Mouse (Mus musculus): ENCODE measurements around the gene Svbp. TPM values are rescaled to one million over a fixed set of nuclear protein-coding genes. Genes with fewer than 3 reads are reported as not detected.

The Svbp gene
- polyA plus RNA-seq (2014; fragmentation: Nextera tagmentation; extraction: Ambion mirVana): 131 and 180 TPM in 2 replicates

DNA sequence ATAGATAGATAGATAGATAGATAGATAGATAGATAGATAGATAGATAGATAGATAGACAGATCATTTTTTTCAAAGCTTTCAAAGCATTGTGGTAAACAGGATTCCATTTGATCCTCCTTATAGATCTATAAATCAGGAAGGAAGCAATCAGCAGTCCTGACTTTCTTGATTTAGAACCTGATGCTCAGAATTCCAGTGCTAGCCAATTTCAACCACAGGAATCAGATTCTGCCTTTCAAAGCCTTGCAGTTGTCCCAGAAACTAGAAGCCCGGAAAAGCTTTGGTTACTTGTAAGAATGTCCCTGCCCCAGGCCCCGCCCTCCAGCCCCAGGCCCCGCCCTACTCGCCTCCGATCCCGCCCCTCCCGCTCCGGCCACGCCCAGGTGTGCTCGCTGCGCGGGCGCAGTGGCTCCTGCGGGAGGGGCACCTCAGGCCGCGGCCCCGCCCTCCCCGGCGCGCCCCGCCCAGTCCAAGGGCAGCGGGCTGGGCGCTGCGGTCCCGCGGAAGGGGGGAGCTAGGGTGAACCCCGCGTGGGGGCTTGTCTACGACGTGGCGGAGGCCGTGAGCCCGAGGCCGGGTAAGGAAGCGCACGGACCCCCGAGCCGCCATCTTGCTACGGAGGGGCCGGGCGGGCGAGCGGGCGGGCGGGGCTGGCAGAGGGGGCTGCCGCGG, at the start of gene Svbp:
Svbp (plus strand) TSS at position 398 of the 673 bp plus-strand sequence.
- Histone ChIP-seq H3K27ac (ENCODE audit: low read depth, low read length) (peak within 1 kb of the TSS; percentile 24; the same call in 1 of the 2 replicates), H3K9ac (ENCODE audit: low read depth, low read length) (peak within 1 kb of the TSS; percentile 85), H3K36me3 (ENCODE audit: control insufficient read depth, insufficient read depth, low read length) (peaks cover 9% of the 10 kb centered on the region; the same call in 1 of the 2 replicates), H3K4me1 (ENCODE audit: control insufficient read depth, insufficient read depth, low read length) (no peaks in the 10 kb centered on the region), H3K27me3 (ENCODE audit: control insufficient read depth, insufficient read depth, low read length) (no peaks in the 10 kb centered on the region), H3K4me3 (ENCODE audit: low read length) (peak within 1 kb of the TSS; percentile 87), H3K9me3 (ENCODE audit: control insufficient read depth, low read length) (no peaks in the 10 kb centered on the region), H3K4me2 (replicated peaks; ENCODE audit: low read depth, low read length) (peak within 1 kb of the TSS; percentile 72)
- peak; percentile 97 for ATAC-seq (ENCODE audit: low FRiP score, low TSS enrichment)
- under 1% methylated on average over 45 of the region's 47 CpGs for WGBS

DNA sequence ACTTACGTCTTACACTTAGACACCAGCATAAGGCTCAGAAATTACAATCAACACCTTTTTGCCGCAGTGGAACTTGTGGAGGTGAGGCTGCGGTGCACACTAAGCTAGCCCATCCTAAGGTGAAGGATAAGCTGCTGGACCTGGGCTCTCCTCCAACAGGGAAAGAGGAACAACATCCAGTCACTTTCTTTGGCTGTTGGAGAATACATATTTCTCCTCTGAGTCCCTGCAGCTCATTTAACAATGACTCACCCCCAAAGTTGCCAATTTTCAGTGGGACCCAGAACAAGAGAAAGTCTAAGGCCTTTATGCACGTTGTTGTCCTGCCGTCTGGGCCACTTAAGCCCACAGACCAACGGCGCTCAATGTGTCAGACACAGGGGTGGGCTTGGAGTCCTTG, 48.3 kb upstream of the Svbp start:
- Histone ChIP-seq H3K4me1 (ENCODE audit: control insufficient read depth, insufficient read depth, low read length) (no peaks in the 10 kb centered on the region), H3K27me3 (ENCODE audit: control insufficient read depth, insufficient read depth, low read length) (no peaks in the 10 kb centered on the region), H3K9me3 (ENCODE audit: control insufficient read depth, low read length) (no peaks in the 10 kb centered on the region), H3K9ac (ENCODE audit: low read depth, low read length) (no peak overlapping the region), H3K4me3 (ENCODE audit: low read length) (no peak overlapping the region), H3K27ac (ENCODE audit: low read depth, low read length) (no peak overlapping the region), H3K4me2 (replicated peaks; ENCODE audit: low read depth, low read length) (no peak overlapping the region), H3K36me3 (ENCODE audit: control insufficient read depth, insufficient read depth, low read length) (no peaks in the 10 kb centered on the region)
- ATAC-seq (ENCODE audit: low FRiP score, low TSS enrichment): no peak
- 90% methylated on average over 7 of the region's 7 CpGs for WGBS

DNA sequence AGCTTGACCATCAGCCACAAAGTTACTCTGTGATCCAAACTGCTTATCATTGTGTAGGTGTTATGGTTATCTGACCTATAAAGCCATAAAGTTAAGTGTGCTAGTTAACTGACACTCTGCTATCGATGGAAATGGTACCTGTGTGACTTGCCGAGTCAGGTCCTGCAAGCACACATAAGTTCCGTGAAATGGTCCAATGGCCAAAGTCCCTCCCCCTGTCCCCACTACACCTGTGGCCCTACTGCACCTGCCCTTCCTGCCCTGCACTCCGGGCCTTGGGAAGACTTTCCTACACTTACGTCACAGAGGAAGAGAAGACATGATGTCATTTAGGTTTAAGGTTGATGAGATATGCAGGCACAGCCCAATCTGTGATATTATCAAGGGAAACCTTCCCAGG, 47.8 kb upstream of the Svbp start:
- H3K4me1 ChIP-seq (ENCODE audit: control insufficient read depth, insufficient read depth, low read length): no peaks in the 10 kb centered on the region
- H3K4me2 ChIP-seq (replicated peaks; ENCODE audit: low read depth, low read length): no peak overlapping the region
- no peak overlapping the region for H3K4me3 ChIP-seq (ENCODE audit: low read length)
- no peaks in the 10 kb centered on the region for H3K9me3 ChIP-seq (ENCODE audit: control insufficient read depth, low read length)
- ATAC-seq (ENCODE audit: low FRiP score, low TSS enrichment): no peak
- H3K9ac ChIP-seq (ENCODE audit: low read depth, low read length): no peak overlapping the region
- H3K36me3 ChIP-seq (ENCODE audit: control insufficient read depth, insufficient read depth, low read length): no peaks in the 10 kb centered on the region
- H3K27ac ChIP-seq (ENCODE audit: low read depth, low read length): no peak overlapping the region
- 82% methylated on average over 5 of the region's 5 CpGs for WGBS
- H3K27me3 ChIP-seq (ENCODE audit: control insufficient read depth, insufficient read depth, low read length): no peaks in the 10 kb centered on the region

DNA sequence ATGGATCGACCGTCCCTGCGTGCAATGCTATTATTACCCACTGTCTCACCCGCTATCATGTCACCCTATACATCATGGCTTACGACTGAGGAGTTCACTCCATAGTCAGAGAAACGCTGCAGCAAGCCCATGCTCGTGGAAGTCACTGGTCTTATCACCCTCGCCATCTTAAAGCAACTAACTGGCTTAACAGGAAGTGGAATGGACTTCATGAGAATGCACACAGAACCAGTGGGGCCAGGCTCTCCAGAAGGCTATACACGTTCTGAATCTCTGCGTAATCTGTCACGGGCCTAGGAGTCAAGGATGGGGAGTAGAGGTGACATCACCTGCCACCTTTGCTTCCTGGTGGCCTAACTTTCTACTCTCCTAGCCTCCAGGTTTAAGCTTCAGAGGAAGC, 46.4 kb upstream of the Svbp start:
- Histone ChIP-seq H3K36me3 (ENCODE audit: control insufficient read depth, insufficient read depth, low read length) (no peaks in the 10 kb centered on the region), H3K27me3 (ENCODE audit: control insufficient read depth, insufficient read depth, low read length) (no peaks in the 10 kb centered on the region), H3K4me2 (replicated peaks; ENCODE audit: low read depth, low read length) (no peak overlapping the region), H3K9me3 (ENCODE audit: control insufficient read depth, low read length) (no peaks in the 10 kb centered on the region), H3K9ac (ENCODE audit: low read depth, low read length) (no peak overlapping the region), H3K27ac (ENCODE audit: low read depth, low read length) (no peak overlapping the region), H3K4me3 (ENCODE audit: low read length) (no peak overlapping the region), H3K4me1 (ENCODE audit: control insufficient read depth, insufficient read depth, low read length) (no peaks in the 10 kb centered on the region)
- no peak for ATAC-seq (ENCODE audit: low FRiP score, low TSS enrichment)
- 67% methylated on average over 11 of the region's 11 CpGs for WGBS

DNA sequence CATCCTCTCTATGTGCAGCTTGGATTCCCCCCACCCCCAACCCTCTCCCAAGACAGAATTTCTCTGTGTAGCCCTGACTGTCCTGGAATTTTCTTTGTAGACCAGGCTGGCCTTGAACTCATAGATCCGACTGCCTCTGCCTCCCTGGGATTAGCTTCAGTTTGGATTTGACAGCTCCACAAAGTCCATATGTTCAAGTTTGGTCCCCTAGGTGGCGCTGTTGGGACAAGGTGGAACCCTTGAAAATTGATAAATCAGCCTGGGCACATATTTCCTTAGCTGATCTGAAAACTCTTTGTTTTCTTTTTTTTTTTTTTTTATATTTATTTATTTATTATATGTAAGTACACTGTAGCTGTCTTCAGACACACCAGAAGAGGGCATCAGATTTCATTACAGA, 37.9 kb upstream of the Svbp start:
- ATAC-seq (ENCODE audit: low FRiP score, low TSS enrichment): no peak
- Histone ChIP-seq H3K27ac (ENCODE audit: low read depth, low read length) (no peak overlapping the region), H3K4me3 (ENCODE audit: low read length) (no peak overlapping the region), H3K4me2 (replicated peaks; ENCODE audit: low read depth, low read length) (no peak overlapping the region), H3K4me1 (ENCODE audit: control insufficient read depth, insufficient read depth, low read length) (no peaks in the 10 kb centered on the region), H3K9me3 (ENCODE audit: control insufficient read depth, low read length) (no peaks in the 10 kb centered on the region), H3K27me3 (ENCODE audit: control insufficient read depth, insufficient read depth, low read length) (no peaks in the 10 kb centered on the region), H3K9ac (ENCODE audit: low read depth, low read length) (no peak overlapping the region), H3K36me3 (ENCODE audit: control insufficient read depth, insufficient read depth, low read length) (no peaks in the 10 kb centered on the region)
- 28% methylated on average over 2 of the region's 2 CpGs for WGBS

DNA sequence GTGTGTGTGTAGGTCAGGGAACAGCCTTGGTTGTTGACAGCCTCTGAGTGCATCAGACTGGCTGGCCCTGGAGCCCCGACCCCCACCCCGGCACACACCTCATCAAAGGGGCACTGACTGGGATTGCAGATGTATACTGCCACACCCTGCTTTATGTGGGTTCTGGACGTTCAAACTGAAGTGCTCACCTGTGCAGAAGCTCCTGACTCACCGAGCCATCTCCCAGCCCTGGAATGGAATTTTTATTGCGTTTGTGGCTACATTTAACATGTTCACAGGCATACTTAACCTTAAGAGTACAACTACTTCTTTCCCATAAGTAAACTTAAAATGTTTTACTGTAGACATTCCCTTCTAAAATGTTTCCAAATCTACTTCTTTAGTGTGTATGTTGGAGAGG, 37.2 kb upstream of the Svbp start:
- ATAC-seq (ENCODE audit: low FRiP score, low TSS enrichment): no peak
- H3K36me3 ChIP-seq (ENCODE audit: control insufficient read depth, insufficient read depth, low read length): no peaks in the 10 kb centered on the region
- H3K27ac ChIP-seq (ENCODE audit: low read depth, low read length): no peak overlapping the region

DNA sequence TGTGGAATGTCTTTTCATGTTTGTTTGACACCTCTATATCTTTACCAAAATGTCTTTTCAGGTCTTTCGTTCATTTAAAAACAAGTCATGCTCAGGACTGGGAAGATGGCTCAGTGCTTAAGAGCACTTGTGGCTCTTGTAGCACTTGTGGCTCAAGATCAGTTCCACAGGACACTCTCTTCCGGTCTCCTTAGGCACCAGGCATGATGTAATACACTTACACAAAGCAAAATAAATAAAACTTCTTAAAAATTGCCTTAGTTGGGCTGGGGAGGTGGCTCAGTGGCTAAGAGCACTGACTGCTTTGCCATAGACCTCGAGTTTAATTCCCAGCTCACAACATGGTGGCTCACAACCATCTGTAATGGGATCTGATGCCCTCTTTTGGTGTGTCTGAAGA, 33.7 kb upstream of the Svbp start:
- Histone ChIP-seq H3K27me3 (ENCODE audit: control insufficient read depth, insufficient read depth, low read length) (no peaks in the 10 kb centered on the region), H3K9me3 (ENCODE audit: control insufficient read depth, low read length) (no peaks in the 10 kb centered on the region), H3K4me1 (ENCODE audit: control insufficient read depth, insufficient read depth, low read length) (no peaks in the 10 kb centered on the region), H3K4me2 (replicated peaks; ENCODE audit: low read depth, low read length) (no peak overlapping the region), H3K9ac (ENCODE audit: low read depth, low read length) (no peak overlapping the region), H3K36me3 (ENCODE audit: control insufficient read depth, insufficient read depth, low read length) (no peaks in the 10 kb centered on the region), H3K27ac (ENCODE audit: low read depth, low read length) (no peak overlapping the region), H3K4me3 (ENCODE audit: low read length) (no peak overlapping the region)
- WGBS: 75% methylated on average over 3 of the region's 3 CpGs
- no peak for ATAC-seq (ENCODE audit: low FRiP score, low TSS enrichment)

More for the DNA sequence above, 37.2 kb upstream of the Svbp start:
- WGBS: 83% methylated on average over 5 of the region's 5 CpGs
- Histone ChIP-seq H3K27me3 (ENCODE audit: control insufficient read depth, insufficient read depth, low read length) (no peaks in the 10 kb centered on the region), H3K4me2 (replicated peaks; ENCODE audit: low read depth, low read length) (no peak overlapping the region), H3K4me3 (ENCODE audit: low read length) (no peak overlapping the region), H3K9ac (ENCODE audit: low read depth, low read length) (no peak overlapping the region), H3K9me3 (ENCODE audit: control insufficient read depth, low read length) (no peaks in the 10 kb centered on the region), H3K4me1 (ENCODE audit: control insufficient read depth, insufficient read depth, low read length) (no peaks in the 10 kb centered on the region)

DNA sequence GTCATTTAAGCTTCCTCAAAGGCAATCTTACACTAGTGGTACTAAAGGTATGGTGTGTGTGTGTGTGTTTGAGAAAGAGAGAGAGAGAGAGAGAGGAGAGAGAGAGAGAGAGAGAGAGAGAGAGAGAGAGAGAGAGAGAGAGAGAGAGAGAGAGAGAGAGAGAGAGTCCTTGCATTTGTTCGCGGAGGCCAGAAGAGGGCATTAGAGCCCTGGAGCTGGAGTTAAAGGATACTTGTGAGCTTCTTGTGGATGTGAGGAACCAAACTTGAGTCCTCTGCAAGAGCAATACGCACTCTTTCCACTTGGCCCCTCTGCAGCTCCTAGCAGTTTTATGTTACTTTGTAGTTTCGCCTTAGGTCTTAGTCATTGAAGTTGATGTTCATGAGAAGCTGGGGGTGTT, 32.1 kb upstream of the Svbp start:
- H3K9ac ChIP-seq (ENCODE audit: low read depth, low read length): no peak overlapping the region
- WGBS: 73% methylated on average over 4 of the region's 4 CpGs
- no peaks in the 10 kb centered on the region for H3K27me3 ChIP-seq (ENCODE audit: control insufficient read depth, insufficient read depth, low read length)
- H3K4me1 ChIP-seq (ENCODE audit: control insufficient read depth, insufficient read depth, low read length): no peaks in the 10 kb centered on the region
- no peak overlapping the region for H3K27ac ChIP-seq (ENCODE audit: low read depth, low read length)
- H3K36me3 ChIP-seq (ENCODE audit: control insufficient read depth, insufficient read depth, low read length): no peaks in the 10 kb centered on the region
- H3K4me3 ChIP-seq (ENCODE audit: low read length): no peak overlapping the region
- no peaks in the 10 kb centered on the region for H3K9me3 ChIP-seq (ENCODE audit: control insufficient read depth, low read length)
- no peak for ATAC-seq (ENCODE audit: low FRiP score, low TSS enrichment)
- no peak overlapping the region for H3K4me2 ChIP-seq (replicated peaks; ENCODE audit: low read depth, low read length)

DNA sequence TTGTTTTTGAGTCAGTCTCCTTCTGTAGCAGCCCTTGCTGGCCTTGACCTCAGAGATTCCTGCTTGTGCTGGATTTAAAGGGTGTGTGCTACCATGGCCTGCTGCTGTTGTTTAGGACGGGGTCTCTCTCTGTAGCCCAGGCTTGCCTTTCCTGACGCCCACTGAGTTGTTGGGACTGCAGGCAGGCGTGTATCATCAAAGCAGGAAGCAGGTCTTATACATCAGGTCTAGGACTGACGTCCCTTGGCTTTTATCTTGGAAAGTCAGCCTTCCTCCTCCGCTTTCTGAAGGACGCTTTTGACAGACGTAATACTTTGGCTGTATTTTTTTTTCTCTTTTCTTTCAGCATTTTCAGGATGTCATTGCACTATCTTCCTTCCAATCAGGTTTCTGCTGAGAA, 29.2 kb upstream of the Svbp start:
- 65% methylated on average over 7 of the region's 7 CpGs for WGBS
- Histone ChIP-seq H3K9me3 (ENCODE audit: control insufficient read depth, low read length) (no peaks in the 10 kb centered on the region), H3K4me2 (replicated peaks; ENCODE audit: low read depth, low read length) (no peak overlapping the region), H3K4me1 (ENCODE audit: control insufficient read depth, insufficient read depth, low read length) (no peaks in the 10 kb centered on the region), H3K4me3 (ENCODE audit: low read length) (no peak overlapping the region), H3K27ac (ENCODE audit: low read depth, low read length) (no peak overlapping the region), H3K36me3 (ENCODE audit: control insufficient read depth, insufficient read depth, low read length) (peaks cover 24% of the 10 kb centered on the region), H3K9ac (ENCODE audit: low read depth, low read length) (no peak overlapping the region), H3K27me3 (ENCODE audit: control insufficient read depth, insufficient read depth, low read length) (no peaks in the 10 kb centered on the region)
- no peak for ATAC-seq (ENCODE audit: low FRiP score, low TSS enrichment)
